Mouse (Mus musculus) urinary bladder, postnatal 14 days (tissue): ENCODE data around the gene Hoxa9.

Experiments used
- DNase-seq: peaks from one replicate; pipeline ENCODE4 v3.0.0; 2021; ENCODE audit warnings: low spot score

Hoxa9 gene

DNA sequence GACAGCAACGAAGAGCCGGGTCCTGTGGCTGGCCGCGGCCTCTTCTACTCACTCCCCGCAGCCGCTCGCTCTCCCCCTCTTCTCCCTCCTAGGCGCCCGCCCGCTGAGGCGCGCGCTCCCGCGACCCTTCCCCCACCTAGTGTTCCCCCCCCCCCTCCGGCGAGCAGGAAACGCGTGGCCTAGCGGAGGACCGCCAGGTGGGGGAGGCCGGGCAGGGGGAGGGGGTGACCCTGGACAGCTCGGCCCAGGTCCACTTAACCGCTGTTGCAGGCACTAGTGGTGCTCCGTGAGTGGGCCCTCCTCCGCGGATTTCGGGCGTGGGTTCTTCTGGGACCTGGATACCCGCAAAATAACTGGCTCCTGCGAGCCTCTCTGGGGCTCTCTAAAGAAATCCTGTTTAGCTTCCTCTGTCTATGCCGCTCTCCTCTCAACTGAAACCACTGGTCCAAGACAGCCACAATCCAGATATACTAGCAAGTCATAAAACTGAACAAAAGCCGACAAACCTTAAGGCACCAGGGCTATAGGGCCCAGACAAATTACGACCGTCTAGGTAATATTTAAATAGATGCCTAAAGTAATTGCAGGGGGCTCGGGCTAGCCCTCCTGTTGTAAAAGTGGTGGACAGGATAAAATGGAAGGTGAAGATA lies at the start of gene Hoxa9:
Gene Hoxa9, minus strand, starts transcription at position 574 of the 650 bp plus-strand sequence.
- peak; percentile 67 for DNase-seq

DNA sequence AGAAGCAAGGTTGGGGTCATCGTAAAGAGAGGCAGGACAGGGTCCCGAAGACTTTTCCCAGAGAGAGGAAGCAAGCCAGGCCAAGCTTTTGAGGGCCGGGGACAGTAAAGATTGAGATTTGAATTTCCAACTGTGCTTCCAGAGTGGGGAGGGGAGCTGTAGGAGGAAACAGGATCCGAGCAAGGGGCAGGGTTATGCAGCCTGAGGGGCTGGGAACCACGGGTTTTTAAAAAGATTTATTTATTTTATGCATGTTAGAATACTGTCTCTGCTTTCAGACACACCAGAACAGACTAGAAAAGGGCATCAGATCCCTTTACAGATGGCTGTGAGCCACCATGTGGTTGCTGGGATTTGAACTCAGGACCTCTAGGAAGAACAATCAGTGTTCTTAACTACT lies 46.0 kb upstream of the Hoxa9 start:
- DNase-seq: no peak

DNA sequence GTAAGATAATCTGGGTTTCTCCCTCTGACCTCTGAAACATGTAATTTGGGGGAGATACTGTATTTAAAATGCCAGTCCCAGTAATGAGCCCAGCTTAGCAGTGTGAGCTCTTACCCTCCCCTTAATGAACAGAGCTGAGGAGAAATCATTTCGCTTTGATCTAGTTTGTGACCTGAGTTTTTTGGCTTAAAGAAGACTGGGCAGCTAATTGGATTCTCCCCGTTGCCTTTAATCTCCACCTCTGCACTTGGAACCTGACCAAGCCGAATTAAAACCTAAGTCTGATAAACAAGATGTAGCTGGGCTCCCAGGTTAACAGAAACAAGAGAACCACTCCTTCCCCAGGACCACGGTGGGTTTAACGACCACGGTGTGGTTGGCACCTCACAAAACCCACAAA lies 45.5 kb upstream of the Hoxa9 start:
- no peak for DNase-seq

DNA sequence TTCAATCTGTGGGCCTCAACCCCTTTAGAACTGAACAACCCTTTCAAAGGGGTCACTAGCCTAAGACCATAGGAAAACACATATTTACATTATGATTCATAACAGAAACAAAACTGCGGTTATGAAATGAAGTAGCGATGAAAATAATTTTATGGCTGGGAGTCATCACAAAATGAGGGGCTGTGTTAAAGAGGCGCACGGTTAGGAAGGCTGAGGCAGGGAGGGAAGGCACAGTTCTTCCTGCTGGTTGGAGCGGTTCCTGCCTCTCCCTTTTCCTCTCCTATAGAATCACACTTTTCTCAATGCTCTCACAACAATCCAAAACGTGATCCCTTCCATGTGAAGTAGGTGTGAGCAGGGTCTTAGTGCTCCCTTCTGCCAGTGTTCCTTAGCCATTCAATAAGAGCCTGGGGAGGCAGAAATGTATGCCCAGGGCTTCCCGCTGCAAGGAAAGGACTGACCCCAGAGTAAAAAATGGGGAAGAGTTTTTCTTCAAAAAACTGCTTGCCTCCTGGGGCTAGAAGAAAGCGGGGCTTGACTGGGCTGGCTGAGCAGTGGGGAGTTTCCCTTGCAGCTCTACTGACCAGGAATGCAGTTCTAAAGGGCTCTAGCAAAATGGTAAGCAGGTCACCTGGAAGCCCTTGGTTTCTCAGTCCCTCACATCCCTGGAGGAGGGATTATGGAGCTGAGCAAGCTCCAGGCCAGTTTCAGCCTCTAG lies 44.8 kb upstream of the Hoxa9 start:
- DNase-seq: no peak

DNA sequence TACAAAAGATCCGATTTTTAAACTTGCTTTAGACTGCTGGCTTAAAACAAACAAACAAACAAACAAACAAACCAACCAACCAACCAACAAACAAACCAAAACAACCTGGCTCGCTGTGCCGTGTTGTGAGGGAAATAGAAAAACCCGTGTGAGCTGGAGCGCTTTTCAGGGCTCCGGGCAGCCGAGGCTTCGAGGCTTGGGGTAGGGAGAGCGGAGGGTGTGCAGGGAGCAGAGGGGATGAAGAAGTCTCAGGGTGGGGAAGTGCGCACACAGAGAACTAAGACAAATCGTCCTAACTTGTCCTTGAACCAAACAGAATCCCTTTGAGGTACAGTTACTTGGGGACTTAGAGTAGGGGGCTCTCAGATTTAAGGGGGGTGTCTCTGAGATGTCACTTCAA lies 43.7 kb upstream of the Hoxa9 start:
- DNase-seq: no peak

DNA sequence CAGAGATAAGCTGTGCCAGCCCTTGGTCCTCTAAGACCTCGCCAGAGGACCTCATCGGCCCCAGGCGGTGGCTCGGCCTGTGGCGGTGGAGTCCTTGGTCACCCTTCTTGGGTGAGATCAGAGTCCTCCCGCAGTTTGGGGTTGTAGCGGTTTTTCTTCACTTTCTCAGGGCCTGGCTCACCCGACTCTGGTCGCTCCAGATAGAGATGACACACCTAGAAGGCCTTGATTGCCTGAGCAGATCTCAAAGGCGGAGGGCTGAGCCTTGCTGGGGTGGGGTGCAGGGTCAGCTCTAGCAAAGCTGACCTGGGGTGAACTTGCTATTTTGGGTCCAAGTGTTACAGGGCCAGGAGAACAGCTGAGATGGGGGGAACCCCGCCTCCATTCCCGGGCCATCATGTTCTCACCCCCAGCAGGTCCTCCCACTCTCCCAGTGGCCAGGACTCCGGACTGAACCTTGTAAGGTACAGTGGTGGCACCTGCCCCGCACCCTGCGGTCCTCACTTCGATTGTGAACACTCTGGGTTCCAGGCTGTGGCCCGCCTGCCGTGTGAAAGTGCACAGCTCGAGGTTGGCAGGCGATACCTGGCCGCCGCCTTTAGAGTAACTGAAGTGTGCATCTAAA lies 42.9 kb upstream of the Hoxa9 start:
- DNase-seq: no peak

DNA sequence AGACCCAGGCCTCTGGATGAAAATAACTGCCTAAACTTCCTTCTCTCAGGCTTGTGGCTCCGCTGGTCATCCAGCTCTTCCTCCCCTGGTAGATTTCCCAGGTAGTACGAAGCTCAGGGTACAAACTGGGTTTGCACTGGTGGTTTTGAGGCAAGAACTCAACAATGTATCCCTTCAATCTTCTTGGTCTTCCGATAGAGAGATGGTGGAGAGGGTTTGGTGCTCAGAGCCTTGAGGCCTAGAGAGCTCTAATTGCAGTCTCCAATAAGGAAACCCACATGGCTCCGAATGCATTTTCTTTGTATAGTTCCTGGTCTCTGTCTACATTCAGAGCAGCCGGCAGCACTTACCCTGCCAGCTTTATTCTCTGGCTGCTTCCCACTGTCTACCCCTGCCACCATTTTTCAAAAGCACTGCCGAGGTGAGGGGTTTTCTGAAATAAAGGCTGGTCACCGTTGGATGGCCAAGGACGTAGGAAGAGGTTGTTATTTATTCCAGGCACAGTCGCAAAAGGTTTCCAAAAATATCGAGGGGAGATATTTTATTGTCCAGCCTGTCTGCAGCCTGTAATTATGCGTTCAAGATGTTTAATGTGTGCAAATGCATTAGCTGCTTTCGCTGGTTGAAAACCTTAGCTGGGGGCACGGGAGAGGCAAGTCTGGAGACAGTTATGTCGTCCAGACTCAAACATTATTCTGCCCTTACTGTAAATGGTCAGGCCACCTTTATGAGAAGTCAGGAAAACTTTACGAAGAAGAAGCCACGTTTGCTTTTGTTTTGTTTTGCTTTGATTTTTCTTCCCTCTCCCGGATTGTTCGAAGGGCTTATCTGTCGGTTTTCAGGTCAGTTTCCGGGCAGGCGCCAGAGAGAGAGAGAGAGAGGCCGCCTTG lies 42.1 kb upstream of the Hoxa9 start:
- DNase-seq: no peak

DNA sequence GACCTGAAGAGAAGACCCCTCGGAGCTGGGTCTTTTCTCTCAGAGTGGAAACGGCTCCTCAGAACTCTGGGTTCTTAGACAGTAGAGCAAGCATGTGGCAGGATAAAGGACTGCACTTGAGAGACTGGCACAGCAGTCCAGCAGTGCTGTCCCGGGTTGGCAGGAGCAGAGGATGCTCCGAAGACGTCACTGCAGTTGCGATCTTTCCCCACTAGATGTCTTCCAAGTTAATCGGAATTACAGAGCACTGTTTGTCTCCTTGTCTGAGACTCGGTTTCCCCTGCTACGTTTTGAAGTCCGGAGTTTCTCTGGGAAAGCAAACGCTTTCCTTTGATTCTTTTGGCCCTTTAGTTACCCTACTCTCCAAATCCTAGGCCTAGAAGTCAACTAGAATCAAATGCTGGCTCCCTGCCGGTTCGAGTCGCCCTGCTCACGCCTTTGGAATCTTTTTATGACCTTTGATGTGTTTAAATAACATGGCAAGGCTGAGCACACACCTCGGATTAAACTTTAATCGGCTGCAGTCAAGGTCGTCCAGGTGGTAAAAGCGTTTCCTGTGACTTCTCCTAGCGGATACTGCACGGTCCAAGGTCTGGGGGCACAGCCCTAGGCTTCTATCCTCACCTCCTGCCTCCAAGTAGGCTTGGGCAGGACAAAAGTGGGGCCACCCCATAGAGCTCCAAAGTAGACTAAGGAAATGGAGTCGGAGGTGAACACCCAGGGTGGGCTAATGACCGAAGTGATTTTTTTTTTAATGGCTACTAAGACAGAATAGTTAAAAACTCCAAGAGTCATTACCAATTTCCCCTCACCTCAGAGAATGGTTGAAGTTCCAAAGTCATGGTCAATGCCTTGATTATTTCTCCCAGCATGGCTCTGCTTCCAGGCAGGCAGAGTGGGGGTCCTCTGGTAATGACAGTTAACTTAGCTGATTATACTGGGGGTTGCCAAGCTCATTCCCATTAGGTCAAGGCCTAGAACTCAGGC lies 39.9 kb upstream of the Hoxa9 start:
- DNase-seq: peak; percentile 78

DNA sequence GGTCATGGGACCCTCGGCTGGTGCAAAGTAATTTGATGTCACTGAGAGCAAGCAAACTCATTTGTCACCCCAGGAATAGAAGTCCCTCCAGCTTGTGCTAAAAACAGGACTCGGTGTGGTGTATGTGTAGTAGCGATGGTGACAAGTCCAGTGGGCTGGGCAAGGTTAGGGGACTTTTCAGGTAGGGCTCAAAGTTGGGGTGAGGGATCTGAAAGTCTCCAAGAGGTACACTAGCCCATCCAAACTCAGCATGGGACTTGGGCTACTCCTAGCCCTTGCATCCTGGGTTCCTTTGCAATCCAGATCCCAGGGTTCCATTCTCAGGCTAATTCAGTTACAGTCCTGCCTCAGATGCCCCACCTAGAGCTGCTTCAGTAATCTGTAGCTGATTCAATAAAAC lies 37.9 kb upstream of the Hoxa9 start:
- DNase-seq: no peak

DNA sequence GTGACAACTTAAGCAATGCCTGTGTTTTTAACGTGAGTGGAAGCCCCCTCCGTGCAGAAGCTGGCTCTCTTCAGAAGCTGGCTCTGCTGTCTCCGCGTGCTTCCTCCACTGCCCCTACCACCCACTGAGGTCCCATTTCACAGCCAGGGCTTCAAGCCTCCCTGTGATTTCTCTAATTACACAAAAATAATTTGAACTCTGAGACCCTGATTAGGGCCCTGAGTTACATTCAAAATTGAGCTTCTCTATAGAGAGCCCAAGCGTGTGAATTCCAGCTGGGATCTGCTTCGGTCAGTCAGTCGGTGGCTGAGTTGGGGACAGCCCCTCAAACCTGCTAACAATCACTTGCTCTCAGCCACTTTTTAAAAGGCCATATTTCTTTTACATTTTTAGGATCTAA lies 37.5 kb upstream of the Hoxa9 start:
- no peak for DNase-seq

DNA sequence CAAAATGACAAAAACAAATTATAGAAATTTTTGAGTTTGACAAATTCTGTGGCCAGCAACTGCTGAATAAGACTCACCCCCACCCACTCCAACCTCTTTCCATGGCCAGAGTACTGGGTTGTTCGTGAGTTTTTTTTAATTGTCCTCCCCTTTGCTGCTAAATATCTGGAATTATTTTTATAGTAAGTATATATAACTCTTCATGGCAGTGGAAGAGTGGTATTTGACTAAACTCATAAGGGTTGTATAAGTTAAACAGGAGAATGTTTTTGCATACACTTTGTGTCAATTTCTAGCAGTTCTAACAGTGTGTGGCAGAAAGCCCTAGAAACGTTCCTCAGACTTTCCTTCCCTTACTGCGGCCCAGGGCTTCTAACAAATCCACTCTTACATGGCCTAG lies 36.8 kb upstream of the Hoxa9 start:
- DNase-seq: no peak

DNA sequence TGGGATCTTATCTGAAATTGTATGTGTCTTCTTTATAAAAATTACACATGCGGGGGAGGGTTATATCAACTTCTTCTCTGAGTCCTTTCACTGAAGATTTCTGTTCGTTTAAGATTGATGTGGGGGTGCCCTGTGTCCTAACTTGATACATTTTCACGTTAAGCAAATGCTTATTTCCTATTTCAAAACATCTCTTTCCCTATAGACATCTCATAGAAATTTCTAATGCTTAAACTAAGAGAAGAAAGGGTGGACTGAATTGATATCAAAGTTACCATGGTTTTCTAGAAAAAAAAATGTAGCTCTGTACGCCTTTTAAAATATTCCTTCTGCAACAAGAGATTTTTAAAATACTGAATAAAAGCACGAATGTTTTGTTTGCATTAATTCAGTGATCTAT lies 36.3 kb upstream of the Hoxa9 start:
- DNase-seq: no peak

DNA sequence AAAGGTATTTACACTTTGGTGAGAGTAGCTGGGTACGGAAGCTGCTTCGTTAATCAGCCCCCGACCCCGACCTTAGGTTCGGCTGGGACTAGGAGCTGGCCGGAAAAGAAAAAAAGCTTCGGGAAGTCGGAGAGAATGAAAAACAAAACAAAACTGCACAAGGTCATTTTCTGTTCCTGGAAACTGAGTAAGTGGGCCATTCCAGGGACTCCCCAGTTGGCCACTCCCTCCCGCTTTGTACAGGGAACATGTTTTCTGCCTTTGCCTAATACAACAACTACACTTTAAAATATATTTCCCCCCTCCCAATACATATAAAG lies 35.7 kb upstream of the Hoxa9 start:
- DNase-seq: no peak

DNA sequence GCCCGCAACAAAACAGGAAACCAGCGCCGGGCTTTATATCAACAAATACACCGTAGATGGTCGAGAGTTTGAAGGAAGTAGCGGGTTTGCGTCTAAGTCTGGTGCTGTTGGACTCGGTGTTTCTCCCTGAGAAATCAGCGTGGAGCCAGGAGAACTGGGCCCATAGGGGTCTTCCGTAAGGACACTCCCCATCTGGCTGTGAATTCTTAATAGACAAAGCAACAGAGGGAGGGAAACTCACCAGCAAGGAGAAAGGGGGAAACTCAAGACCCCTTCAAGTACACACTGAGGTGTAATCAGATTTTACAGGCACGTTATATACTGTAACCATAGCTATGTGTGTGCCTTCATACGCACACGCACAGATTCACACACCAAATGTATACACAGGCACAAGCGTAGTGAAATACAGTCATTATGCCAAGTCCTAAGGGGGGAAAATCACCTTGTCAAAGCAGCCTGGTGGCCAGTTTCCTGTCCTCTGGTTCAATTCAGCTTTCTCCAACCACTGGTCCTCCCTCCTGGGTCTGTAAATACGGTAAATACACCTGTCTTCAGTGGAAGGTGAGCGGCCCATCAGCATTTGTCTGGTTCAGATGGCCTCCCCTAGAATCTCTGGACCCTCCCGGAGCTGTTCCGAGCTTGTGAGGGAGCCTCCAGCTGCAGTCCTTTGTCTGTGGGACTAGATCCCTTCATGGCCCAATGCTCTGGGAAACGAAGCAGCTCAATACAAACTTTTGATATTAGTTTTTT lies 35.2 kb upstream of the Hoxa9 start:
- no peak for DNase-seq

DNA sequence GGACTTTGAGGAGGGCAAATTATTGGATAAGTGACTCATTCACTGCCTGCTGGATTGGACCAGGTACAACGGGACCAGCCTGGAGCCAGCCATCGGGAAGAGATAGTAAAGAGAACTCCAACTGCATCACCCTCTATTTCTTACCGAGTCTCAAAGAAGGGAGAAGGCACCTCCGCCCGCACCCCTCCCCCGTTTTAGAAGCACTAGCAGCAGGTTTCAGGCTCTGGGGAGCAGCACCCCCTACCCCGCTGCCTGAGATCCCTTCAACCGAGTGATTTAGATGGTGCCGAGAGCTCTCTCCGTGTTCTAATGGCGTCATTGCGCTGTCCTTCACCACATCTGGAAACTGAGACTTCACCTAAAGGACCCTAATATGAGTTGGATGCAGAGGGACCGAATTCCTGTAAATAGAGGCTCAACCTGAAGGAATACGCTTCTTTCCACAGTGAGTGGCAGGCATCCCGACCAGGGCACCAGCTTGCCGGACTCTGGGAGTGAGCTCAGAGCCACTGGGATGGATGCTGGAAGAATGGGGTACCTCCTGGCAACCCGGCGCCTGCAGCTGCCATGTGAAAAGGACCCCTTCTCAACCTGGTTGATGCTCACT lies 34.5 kb upstream of the Hoxa9 start:
- no peak for DNase-seq

DNA sequence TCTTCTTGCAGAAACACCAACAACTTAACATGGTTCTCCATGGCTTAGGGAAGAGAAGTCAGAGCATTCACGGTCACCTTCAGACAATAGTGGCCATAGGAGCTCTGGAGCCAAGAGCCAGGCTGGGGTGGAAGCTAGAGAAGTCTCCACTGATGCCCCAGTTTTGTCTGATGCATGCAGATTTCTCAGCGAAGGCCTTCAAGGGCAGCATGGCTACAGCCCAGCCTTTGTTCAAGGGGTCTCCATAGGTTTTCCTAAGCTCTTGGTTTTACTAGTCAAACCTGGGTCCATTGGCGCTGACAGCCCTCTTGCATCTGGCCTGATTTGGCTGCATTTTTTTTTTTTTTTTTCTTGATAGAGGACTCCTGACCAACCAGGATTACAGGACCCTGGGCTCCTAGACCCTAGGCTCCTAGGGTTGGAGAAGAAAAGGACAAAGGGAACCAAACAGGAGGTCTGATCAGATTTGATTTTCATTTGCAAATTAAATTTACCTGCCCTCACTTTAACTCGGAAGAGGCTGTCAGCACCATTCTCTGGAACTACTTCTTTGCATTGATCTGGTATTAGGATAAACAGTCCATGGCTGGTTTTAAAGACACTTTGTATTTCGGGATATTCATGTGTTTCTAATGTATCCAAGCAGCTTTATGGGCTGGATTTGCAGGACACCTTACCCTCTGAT lies 33.4 kb upstream of the Hoxa9 start:
- DNase-seq: no peak

DNA sequence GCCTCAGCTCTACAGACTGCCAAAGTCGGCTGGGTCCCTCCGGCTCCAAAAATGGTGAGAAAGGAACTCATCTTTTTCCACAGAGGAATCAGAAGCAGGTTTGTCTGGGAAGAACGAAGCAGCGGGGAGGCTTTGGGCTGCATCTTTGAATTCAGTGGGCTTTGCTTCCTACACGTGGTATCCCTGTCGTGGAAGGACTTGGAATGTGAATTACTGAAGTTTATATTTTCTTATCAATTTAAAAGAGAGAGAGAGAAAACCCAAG lies 32.4 kb upstream of the Hoxa9 start:
- DNase-seq: no peak

DNA sequence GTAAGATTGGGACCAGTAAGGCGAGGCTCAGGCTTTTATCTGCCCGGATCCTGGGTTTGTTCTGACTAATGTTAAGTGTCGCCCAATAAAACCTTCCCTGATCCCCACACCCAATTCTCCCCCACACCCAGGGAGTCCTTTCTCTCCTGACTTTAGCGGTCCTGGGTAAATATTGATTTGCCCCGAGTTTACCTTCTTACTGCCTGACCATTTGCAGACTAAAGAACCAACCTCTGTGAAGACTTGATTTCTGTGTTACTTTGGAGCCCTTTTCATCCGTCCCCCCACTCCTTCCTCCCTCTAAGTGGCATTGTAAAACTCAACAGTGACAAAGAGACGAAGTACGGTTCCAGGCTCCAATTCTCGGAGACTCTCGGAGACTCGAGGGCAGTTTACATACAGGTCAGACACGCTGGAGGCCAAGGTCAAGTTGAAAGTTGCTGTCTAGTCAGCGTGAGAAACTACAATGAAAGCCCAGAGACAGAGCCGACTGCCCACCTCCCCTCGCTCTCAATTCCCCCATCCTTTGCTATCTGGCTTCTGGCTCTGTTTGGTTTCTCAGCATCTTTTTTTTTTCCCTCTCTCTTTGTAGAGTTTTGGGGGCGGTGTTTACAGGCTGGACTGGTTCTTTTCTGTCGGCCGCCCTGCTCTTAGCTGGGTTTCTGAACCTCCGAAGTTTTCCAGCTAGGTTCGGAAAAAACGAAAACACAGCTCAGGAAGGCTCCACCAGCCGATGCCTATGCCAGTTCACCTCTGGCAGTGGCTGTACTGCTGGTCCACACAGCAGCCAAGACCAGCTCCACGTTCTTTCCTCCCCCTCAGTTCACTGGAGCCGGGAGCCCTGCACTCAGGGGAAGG lies 31.8 kb upstream of the Hoxa9 start:
- no peak for DNase-seq
